Mouse (Mus musculus) granulocyte monocyte progenitor cell, adult 5-6 weeks (primary cell): Measurements from ENCODE around the gene Phf11c. TPM values are rescaled to one million over a fixed set of nuclear protein-coding genes. Genes with fewer than 3 reads are reported as not detected.
"Not testable (repeated sequence)": the region's sequence is repeated elsewhere in the genome, so short reads cannot be mapped to it uniquely, and the experiment has no call there.

Experiments used
- ATAC-seq: replicated peaks from 2 replicates; pipeline ENCODE4 v1.8.0; 2016; ENCODE audit warnings: mild to moderate bottlenecking, moderate TSS enrichment, inconsistent platforms; ENCODE audit not compliant: poor library complexity, severe bottlenecking
- total RNA-seq, 2 experiments: library from RNA; stranded (forward) in 1 of 2; stranded (reverse) in 1 of 2; fragments of 200-712, 200-1000 nt in 1 of 2; fragments of >200 nt in 1 of 2; fragmentation: Nextera tagmentation in 1 of 2; gene quantifications; 2 replicates each; pipeline ENCODE4 v1.2.3; 2014 to 2017

Phf11c gene
- total RNA-seq (2014; fragmentation: Nextera tagmentation) = 2.4 and 2.6 TPM in 2 replicates
- total RNA-seq (2017) = 1.1 and 1.6 TPM in 2 replicates

DNA sequence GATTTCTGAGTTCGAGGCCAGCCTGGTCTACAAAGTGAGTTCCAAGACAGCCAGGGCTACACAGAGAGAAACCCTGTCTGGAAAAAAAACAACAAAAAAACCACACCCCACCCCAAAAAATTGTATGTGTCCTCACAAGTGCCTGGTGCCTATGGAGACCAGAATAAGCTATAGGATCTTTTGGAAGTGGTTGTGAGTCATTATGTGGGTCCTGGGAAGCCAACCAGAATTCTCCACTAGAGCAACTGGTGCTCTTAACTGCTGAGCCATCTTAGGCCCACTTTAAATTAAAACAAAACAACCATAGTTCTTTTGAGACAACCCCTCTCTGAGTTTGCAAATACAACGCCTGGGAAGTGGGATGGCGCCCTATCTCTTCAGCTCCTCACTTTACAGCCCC lies at the start of gene Phf11c:
TSS of gene Phf11c (minus strand) at position 101 of the 400 bp plus-strand sequence.
- no peak for ATAC-seq

- ATAC-seq = no peak
Measured at GRCm38 (mm10) chr14:59441472-59441805, 46.3 kb upstream of the Phf11c start.

DNA sequence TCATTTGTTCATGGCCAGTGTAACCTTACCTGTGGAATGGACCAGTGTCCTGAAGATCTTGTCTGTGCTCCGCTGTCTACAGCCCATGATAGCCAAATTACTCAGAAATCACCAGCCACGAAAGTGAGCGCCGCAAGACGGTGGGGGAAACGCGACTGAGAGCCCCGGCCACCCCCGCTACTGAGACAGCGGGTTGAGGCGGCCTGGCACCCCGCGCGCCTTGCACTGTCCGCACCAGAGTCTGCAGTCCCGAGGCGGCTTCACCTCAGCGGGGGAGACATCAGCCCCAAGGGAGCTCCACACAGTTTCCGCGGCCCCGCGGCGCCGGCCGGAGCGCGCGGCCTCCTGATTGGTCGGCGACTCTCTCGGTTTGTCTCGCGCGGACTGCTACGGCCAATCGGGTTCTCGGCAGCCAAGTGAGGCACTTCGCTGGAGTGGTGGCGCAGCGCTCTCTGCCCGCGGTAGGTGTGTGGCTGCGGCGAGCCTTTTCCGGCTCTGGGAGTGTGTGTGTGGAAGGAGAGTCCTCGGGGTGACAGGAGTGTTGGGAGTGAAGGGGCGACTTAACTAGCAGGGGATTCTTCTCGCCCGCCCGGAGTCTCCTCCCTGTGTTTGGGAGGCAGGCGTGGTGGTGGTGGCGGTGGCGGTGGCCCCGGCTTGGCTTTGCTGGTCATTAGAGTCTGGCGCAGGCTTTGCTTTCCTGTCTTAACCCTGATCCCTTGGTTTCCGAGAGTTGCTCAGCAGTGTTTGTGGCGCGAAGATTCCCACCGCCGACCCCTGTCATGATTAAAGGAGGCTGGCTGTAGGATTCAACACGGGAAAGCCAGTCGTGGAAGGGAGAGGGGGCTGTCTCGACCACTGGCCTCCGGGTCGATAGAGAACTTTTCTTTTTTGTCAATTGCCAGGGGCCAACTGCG lies 45.6 kb upstream of the Phf11c start, which contains the start of the genes Setdb2 and Cab39l:
TSS of gene Setdb2 (minus strand) at position 327 of the 914 bp plus-strand sequence.
TSS of gene Cab39l (plus strand) at position 415 of the 914 bp plus-strand sequence.
- peak; percentile 93 for ATAC-seq

- ATAC-seq = no peak
Measured at GRCm38 (mm10) chr14:59440039-59440438, 44.9 kb upstream of the Phf11c start.

- ATAC-seq = peak; percentile 40
Measured at GRCm38 (mm10) chr14:59438505-59438904, 43.3 kb upstream of the Phf11c start.

DNA sequence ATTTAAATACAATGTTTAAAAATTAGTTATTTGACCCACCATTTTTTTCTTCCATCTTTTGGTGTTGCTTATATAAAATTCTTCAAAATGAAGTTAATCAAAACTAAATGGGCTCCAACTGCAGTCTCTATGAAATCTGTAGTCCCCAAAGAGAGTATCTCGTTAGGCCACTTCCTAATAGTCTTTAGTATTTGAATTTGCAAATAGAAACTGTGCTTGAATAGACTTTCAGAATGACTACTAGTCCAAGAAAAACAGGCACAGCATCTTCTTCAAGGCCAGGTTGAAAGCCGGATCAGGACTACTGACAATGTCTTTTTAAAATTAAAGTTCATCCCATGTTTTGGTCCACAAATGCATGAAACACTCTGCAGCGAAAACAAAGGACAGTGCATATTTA lies 42.2 kb upstream of the Phf11c start:
- ATAC-seq = no peak

DNA sequence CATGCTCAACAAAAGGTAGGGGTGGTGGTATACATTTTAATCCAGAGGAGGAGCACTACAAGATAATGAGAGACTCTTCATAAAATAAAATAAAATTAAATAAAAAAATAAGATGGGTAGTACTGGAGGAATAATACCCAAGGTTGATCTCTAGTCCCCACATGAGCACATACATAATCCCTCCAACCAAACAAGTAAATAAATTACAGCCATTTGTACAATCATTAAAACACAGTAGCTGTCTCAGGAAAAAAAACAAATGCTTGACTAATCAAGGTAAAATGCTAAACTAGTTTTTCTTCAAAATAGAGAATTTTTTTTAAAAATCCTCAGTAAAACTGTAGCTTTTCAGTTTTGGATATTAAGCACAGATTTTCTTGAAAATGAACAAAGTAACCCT lies 40.0 kb upstream of the Phf11c start:
- ATAC-seq = no peak

DNA sequence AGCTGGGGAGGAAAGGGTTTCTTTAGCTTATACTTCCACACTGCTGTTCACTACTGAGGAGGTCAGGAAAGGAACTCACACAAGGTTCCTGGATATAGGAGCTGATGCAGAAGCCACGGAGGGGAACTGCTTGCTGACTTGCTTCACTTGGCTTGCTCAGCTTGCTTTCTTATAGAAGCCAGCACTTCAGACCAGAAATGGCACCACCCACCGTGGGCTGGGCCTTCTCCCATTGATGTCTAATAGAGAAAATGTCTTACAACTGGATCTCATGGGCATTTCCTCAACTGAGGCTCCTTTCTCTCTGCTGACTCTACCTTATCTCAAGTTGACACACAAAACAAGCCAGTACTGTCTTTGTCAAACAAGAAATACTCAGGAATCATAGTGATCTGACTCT lies 38.7 kb upstream of the Phf11c start:
- ATAC-seq = no peak

- ATAC-seq = no peak
Measured at GRCm38 (mm10) chr14:59430556-59430955, 35.4 kb upstream of the Phf11c start.

- no peak for ATAC-seq
Measured at GRCm38 (mm10) chr14:59422912-59423663, 27.9 kb upstream of the Phf11c start.

DNA sequence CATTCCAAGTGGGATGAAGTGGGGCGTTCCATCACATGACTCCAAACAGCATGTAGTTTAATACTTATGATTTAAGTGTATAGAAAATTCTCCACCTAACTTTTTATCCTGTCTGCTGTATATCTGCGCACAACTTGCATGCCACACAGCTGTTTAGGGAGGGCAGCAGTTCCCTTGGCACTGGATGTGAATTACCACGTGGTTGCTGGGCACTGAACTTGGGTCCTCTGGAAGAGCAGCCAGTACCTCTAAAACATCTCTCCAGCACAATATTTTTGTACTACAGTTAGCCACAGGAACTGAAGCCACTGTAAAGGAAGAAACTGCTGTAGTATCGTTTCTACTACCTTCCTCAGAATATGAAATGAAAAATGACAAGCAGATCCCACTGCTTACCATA lies 23.0 kb upstream of the Phf11c start:
- ATAC-seq = no peak

DNA sequence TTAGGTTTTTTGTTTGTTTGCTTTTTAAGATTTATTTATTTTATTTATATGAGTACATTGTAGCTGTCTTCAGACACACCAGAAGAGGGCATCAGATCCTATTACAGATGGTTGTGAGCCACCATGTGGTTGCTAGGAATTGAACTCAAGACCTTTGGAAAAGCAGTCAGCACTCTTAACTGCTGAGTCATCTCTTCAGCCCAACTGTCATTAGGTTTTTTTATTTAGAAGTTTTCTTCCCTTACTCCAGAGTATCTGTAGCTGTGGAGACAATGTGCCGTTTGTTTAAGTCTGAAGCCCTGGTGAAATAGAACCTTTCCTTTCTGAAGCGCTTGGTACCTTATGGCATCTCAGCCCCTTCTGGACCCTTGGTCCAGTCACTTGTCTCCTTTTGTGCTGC lies 19.8 kb upstream of the Phf11c start:
- ATAC-seq = not testable (repeated sequence)

DNA sequence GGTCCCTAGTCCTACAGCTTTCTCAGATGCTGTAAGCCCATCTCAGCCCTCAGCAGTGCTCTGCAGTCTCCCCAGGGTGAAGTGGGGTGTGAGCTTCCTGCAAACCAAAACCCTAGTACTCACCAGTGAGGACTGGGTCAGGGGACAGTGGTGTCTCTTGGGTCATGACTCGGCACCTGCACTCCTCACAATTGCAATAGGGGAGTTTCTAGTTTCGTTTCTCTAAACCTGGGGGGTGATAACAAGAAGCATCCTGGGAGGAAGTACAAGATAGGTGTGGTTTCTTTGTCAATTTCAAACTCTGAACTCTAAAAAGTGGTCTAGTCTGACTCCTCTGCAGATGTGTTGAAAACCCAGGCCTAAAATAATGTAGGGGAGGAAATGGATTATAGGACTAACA lies 1.8 kb upstream of the Phf11c start:
- peak; percentile 98 for ATAC-seq

GRCm38 (mm10) chr14:59390181-59390580 lies 5.0 kb downstream of the Phf11c start:
- not testable (repeated sequence) for ATAC-seq

DNA sequence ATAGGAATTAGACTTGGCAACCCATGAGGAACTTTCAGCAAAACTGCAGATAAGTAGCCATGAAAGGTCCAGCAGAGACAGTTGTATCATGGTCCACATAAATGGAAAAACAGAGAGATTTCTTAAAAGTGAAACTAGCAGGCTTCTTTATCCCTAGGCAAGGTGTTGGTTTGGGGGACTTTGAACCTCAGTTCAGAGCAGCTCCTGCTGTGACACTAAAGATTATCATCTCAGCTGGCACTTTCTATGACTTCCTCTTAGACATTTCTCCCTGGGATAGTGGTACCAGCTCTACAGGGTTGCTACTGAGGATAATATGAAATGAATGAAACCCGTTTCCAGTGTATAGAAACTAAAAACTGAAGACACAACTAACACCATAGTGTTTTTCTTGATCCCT lies 5.6 kb downstream of the Phf11c start:
- ATAC-seq = no peak

GRCm38 (mm10) chr14:59370348-59371068 lies 24.7 kb downstream of the Phf11c start:
- no peak for ATAC-seq

DNA sequence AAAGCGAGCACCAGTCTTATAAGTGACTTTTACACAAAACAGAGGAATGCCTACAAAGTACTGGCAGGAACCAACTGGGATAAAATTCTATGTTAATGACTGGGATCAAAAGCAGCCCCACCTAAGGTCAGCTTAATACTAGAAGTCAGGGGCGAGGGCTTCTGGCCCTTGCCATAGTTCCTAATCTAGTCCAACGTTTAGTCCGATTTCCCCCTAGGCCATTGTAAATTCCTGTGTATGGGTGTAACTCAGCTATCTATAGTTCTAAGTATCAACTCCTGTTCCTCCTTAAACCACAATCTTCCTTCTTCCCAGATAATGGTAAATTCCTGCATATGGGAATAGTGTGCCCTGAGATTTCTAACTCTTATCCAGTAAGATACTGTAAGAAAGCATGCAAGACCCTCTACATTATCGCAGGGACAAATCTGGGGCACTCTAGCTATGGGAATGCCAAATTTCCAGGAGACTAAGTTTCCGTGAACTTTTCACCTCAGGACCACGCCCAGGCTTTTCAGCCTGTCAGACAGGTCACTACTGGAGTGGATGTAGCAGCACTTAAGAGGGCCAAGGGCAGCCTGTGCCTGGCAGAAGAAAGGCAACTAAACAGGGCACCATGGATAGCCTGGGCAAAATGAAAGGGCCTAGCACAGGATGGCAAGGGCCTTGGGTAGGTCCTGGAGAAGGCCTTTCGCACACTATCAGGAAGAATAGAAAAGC lies 28.6 kb downstream of the Phf11c start:
- no peak for ATAC-seq

DNA sequence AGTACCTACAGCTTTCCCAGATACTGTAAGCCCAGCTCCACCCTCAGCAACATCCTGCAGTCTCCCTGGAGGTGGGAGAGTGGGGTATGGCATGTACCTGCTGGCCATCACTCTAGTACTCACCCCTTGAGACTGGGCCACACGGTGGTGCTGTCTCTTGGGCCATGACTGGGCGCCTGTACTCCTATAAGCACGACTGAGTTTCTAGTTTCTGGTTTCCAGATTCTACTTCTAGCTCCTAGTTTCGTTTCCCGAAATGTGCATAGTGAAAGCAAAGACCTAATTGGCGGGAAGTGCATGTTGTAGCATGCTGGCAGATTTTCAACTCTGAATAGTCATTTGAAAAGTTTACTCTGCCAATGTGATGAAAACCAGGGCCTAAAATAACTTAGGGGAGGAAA lies 29.9 kb downstream of the Phf11c start, which contains the start of gene Phf11d:
TSS of gene Phf11d (minus strand) at position 227 of the 401 bp plus-strand sequence.
- ATAC-seq = peak; percentile 71

- peak; percentile 93 for ATAC-seq
Measured at GRCm38 (mm10) chr14:59341189-59341588, 54.0 kb downstream of the Phf11c start, which contains the start of gene Phf11b. Gene Phf11b (minus strand): TSS chr14:59341351.

DNA sequence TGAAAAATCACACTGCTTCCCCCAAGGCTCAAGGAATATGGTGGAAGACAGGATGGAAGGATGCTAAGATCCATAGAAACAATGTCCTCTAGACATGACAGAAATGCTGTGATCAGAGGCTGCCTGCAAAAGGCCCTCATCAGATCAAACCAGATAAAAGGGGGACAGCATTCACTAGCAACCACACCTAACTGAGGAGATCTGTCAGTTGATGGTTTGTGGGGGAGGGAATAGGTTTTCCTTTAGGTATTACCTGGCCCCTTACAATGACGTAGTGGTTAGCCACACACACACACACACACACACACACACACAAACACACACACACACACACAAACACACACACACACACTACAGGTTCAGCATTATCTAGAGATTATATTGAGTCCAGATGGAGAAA lies 55.6 kb downstream of the Phf11c start:
- ATAC-seq = no peak
